Mouse (Mus musculus) layer of hippocampus, postnatal 25 days (tissue): ENCODE data around the gene Prss8. TPM values are rescaled to one million over a fixed set of nuclear protein-coding genes. Genes with fewer than 3 reads are reported as not detected.
"Not testable (repeated sequence)": the region's sequence is repeated elsewhere in the genome, so short reads cannot be mapped to it uniquely, and the experiment has no call there.

ENCODE experiments used
- DNase-seq, 2 experiments: peaks; one replicate each; pipeline ENCODE4 v3.0.0; 2022; ENCODE audit warnings: mixed read lengths in 2 of 2, low spot score in 1 of 2; ENCODE audit errors: extremely low spot score in 1 of 2
- total RNA-seq, 2 experiments: library from RNA; stranded (reverse); gene quantifications; 2 replicates each; pipeline ENCODE4 v1.2.3; 2021

Prss8 gene
- total RNA-seq = under 1 TPM; 0.35 to 0.52 TPM

DNA sequence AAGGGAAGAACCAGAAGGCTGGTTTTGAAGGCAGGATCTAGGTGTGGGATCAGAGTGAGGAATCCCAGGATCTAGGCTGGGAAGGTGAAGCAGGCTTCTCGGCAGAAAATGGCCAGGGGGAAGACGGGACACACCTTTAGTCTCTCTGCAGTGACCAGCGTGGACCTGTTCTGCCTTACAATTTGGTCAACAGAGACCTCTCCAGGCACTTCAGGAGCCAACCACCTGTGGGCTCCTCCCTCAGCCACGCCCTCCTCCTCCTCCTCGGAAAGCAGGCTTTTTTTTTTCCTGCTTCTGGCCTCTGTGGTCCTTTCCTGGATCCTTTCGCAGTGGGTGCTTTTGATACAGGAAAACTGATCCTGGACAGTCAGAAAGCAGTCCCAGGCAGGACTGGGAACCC, at the start of gene Prss8:
Prss8 (minus strand) TSS at position 182 of the 400 bp plus-strand sequence.
- DNase-seq = no peak

DNA sequence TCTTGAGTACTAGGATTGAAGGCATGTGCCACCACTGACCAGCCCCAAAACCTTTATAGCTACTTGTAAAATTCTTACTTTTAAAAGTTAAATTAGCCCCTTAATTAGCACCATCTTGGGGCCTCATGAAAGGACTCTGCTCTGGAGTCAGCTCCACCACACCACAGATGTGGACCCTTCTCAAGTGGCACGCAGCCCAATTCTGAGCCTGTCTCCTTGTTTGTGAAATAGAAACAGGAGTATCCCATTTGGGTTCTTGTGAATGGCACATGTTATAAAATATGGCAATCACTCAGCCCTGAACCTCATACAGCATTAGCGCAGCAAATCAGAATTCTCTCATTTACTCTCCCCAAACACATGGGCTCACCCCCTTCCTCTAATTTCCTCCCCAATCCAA, 49.0 kb upstream of the Prss8 start:
- no peak for DNase-seq

DNA sequence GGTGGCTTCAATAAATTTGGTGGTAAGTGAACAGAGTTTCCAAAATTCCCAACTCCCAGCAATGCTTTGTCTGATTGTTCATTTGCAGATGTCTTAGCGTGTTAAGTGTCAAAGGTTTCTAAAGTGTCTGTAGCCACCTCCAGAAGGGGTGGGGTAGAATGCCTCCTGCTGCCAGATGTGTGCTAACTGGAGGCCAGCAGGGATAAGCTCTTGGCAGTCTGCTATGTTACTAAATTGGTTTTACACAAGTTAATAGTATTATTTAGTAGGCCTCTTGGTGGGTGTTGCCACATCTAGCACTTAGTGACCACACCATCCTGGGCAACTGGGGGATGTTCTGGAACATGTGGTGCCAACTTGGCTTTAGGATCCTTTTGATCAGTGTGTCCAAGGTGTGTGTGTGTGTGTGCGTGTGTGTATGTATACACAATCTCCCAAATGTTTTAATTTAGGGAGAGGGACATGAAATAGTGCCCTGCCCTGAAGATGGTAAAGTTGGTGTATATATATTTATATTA, 44.6 kb upstream of the Prss8 start:
- no peak for DNase-seq

DNA sequence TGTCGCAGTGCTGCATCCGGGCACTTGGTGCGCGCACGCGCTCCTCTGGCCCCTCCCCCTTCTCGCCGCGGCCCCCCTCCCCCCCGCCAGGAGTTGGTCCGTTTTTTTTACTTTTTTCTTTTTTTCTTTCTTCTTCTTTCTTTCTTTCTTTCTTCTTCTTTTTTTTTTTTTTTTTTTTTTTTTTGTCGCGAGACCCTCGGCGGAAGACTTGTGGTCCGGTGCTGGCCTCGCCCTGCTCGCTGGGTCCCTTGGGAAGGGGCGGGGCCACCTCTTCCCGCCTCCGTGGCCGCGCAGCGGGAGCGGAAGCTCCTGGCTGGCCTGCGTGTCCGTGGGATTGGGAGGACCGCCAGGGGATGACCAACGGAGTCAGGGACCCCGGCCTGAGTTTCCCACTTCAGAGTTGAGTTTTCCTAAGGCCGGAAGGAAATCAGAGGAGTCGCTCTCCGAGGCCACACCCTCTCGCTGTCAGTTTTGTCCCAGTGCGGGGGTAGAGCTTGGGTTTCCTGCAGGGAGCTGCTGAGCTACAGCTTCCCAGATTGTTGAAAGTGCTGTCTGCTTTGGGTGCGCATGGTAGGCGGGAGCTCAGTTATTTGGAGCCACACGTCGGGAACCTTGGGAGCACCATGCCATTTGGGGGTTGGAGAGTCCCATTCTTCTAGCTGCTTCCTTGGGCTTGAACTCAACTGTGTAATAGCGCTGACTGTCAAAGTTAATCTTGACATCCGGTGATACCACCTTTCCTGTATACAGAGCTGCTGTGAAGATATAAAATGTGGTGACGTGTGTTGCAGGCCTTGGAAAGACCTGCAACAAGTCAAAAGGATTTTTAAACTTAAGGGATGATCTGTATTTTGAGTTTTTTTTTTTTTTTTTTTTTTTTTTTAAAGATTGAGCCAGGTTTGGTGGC, 38.3 kb upstream of the Prss8 start:
- DNase-seq = peak; percentile 52 to 59

DNA sequence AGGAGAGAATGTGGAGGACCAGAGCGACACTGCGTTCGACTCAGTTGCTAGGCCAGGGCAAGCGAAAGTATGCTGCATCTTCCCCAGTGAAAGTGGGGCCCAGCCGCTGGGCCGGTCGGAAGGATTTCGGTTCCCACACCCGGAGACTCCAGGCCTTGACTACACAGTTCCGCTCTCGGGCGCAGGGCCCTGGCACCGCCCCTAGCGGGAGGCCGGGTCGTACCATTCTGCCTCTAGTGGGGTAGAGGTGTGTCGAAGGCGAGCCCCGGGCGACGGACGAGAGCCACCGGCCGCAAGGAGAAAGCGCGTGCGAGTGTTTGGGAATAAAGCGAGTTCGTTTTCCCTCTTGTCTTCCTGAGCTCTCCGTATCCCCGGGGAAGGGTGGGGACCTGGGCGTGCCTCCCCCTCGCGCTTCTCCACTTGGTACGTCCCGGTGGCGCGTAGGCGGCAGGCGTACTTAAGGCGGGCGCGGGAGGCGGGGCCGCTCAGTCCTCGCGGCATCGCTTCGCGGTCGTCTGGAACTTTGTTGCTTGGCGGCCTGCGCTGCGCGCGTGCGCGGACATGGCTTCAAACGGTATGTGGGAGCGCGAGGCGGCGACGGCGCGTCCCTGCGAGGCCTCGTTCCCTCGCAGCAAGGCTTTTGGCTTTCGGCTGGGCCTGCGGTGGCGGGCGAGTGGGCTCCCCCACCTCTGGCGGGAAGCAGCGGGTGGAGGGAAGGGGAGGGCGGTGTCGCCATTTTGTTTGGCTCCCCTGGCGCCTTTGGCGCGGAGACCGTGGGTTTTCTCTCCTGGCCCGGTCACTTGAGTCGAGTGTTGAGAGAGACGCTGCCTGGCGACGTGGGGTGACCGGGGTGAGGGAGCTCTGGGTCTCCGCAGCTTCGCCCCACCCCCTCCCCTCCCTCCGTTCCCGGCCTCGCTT, 37.4 kb upstream of the Prss8 start, which contains the start of gene Fus:
Fus (plus strand) TSS at position 454 of the 918 bp plus-strand sequence.
- DNase-seq = peak; percentile 98 to 100

DNA sequence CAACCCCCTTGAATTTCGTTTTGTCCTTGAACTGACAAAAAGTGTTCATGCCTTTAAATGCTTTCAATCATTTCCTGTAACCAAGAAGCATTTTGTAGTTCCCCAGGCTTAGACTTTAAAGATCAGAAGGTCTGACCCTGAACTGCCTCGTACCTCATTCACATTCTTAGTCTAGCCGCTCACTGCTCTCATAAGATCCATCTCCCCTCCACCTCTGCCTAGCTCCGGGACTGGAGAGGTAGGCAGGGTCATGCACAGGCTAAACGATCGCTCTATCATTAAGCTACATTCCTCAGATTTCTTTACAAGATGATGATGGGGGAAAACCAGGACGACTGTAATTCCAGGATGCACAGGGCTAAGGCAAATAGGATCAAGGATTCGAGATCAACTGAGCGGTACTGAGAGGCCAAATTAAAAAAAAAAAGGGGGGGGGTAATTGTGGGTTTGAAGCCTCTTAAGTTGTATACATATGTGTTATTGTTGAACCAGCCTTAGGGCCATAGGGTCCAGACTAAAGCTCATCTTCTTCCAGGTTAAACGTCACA, 36.5 kb upstream of the Prss8 start:
- no peak for DNase-seq

DNA sequence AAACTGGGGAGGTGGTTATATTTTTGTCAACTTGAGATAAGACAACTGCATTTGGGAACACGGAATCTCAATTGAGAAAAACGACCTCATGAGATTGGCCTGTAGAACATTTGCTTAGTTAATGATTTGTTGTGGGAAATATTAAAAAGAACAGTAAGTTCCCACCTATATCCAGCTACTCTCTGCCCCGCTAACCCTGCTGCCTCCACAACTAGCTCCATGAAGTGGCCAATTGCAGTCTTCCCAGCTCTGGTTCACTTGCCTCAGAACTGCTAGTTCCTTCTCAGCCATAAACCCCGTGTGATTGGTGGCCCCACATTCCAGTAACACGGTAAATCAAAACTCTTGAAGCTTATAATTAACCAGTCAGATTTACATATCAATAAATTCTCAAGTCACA, 29.5 kb upstream of the Prss8 start:
- DNase-seq = no peak

DNA sequence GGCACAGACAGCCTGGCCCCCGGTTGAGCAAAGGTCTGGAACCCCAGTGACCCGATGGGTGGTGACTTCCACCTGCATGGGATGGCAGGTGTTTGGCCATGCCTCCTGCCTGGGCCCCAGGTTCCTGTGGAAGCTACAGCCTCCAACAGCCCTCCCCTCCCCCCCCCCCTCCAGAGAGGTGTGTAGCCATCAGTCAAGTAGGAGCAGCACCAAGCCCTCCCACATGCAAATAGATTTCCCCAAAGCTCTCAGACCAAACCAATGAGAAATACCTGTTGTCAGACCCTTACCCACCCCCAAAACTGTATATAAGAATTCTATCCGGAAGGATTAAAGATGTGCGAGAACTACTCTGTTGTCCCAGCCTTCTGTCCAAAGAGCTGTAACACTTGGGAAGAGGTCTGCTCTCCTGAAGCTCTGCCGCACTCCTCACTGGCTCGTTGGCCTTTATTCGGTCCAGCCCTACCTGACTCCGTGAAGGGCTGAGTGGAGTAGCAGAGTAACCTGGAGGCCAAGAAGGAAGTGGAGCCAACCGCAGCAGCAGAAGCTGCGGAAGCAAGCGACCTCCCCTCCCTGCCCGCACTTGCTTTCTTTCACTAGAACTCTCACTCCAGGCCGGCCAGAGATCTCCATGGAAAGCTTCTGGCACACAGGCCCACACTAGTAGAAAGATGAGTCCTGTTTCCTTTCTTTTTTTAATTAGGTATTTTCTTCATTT, 23.1 kb upstream of the Prss8 start:
- DNase-seq = no peak

DNA sequence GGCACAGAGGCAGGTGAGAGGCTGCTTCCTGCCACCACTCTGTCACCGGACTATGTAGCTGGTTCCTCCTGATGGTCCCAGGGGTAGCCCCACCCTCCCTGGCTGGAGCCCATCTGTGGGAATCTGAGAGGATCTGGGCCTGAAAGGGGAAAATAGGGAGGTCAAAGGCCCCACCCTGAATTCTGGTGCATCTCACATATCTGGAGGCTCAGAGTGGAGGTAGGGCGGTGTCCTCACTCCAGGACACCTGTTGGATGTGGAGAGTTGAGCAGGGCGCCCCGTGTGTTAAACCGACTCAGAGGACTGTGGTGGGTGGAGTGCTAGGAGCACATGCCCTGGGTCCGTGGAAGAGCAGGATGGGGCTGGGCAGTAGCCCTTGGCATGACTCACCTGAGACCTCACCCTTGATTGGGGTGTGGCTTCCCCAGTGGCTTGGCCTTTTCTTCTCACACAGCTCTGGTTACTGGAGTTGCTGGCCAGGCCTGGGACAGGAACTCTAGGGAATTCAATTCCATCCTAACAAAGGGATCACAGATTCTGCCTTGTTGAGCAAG, 16.6 kb upstream of the Prss8 start, which contains the start of gene Prss36:
Prss36 (minus strand) TSS at position 256 of the 554 bp plus-strand sequence.
- DNase-seq = no peak

DNA sequence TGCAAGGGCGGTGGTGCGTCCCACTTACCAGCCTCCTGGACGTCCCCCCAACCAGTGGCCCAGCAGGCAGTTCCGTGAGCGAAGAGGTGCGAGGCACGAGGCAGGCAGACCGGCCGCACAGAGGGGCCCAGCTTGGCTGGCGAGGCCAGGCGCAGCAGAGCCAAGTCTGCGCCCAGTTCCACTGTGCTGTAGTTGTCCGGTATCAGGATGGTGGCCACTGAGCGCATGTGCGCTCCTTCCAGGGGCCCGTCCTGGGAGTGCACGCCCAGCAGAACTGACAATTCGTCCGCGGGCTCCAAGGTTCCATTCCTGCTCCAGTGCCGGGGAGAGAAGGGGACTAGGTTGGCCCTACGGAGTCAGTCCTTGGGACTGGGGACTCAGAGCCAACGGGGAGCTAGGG, 14.7 kb upstream of the Prss8 start:
- no peak for DNase-seq

DNA sequence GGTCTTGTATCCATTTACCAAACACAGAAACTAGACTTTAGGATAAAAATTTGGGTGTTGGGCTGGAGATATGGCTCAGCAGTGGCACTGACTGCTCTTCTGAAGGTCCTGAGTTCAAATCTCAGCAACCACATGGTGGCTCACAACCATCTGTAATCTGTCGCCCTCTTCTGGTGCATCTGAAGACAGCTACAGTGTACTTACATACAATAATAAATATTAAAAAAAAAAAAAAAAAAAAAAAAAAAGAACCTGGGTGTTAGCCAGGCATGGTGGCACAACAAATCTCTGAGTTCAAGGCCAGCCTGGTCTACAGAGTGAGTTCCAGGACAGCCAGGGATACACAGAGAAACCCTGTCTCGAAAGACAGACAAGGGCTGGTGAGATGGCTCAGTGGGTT, 12.2 kb upstream of the Prss8 start:
- DNase-seq = not testable (repeated sequence)

DNA sequence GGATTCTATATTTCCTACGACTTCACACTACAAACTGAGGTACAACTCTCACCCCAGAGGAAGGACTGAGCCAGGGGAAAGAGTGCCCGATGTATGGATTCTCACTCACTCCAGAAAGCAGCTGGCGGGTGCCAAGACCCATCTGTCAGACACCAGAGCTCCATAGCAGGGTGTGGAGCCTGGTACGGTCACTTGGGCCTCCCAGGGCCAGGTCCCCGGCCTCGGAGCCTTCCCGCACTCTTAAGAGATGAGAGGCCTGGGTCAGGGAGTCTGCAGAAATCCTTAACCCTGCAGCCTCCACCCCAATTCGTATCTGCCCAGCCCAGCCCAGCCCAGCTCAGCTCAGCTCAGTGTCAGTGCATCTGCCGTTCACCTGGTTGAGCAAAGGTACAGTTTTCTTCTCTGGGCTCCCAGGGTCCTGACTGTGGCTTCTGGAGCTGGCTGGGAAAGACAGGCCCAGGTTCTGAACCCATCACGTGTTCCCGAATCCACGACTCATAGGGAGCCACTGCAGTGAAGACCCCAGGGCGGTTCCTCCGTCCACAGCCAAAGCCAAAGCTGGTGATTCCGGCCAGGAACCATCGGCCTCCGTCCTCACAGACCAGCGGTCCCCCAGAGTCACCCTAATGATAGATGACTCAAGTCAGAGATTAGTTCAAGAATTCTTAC, 6.4 kb upstream of the Prss8 start:
- DNase-seq = no peak

DNA sequence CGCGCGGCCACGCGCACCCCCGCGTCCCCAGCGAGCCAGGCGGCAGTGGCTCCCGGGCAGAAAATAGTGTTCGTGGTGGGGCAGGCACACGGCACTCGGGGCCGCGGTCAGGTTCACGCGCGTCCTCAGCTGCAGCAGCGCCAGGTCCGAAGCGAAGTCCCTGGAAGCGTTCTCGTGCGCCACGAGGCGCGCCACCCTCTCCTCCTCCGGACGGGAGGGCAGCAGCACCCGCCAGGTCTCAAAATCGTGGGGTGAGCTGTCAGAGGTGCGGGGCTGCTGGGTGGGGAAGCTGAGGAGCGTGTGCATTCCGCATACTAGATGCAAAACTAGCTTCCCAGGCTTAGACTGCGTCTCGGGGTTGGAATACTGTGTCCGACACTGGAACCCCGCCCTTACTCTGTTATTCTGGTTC, 5.8 kb upstream of the Prss8 start:
- DNase-seq = no peak

DNA sequence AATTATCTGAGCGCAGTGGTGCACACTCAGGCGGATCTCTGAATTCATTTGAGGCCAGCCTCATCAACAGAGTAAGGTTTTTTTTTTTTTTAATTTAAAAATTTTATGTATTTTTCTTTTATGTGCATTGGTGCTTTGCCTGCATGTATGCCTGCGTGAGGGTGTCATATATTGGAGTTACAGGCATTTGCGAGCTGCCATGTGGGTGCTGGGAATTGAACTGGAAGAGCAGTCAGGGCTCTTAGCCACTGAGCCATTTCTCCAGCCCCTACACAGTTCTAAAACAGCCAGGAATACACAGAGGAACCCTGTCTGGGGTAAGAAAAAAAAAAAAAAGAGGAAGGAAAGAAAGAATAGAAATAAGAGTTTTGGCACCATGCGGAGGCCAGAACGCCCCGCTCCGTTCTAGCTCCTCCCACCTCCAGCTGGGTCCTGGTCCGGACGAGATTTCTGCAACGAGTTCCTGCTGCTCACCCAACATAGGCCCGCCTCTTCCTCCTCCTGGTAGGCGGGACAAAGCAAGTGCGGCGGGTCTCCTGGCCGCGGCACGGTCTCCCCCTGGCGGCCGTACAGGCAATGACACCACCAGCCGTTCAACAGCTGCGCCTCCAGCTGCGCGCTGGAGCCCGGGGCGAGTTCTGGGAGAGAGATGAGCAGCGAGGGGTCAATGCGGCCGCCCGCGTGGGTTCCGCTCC, 5.3 kb upstream of the Prss8 start:
- peak; percentile 94 to 97 for DNase-seq

DNA sequence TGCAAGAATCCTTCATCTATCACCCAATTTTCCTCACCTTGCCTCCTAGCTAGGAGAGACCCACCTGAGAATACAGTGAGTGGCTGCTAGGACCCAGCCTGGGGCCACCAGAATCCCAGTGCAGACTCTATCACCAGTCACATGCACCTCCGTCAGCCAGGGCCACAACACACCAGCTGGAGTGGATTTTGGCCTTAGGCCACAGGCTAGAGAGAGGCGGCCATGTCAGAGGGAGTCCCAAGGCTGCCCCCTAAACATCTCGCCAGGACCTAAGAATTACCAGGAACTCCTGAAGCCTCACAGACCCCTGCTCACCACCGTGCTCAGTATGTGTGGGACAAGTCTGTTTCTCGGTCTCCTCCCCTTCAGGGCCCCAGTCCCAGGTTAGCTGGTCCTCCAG, 4.2 kb upstream of the Prss8 start:
- no peak for DNase-seq

DNA sequence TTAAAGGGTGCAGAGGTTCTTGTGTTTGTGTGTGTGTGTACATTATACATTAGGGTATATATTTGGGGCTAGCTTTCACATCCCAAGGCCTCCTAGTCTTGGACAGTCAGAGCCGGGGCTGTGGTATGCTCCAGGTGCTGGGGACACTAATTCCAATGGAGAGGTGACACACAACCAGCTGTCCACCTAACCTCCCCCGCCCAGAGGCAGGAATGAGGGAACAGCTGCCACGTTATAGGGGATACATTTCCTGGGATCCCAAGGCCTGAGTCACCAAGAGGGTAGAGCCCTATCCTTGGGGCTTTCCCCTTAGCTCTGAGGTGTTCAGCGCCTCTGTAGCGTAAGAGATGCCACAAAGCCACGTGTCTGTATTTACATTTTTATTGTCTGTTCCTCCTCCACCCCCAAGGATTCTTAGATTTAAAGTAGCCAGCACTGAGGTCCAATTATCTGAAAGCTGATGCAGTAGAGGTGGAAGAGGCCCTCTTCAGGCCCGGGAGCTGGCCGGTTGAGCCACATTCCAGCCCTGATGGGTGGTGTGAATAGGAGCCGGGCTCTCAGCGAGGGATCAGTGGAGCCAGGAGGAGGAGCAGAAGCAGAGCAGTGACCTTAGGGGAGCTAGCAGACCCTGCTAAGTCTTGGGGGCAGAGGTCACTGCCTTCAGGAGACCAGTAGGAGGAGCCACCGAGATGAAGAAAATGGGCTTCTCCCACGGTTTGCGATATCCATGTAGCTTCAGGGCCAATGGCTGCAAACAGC, 2.5 kb upstream of the Prss8 start:
- DNase-seq = no peak

DNA sequence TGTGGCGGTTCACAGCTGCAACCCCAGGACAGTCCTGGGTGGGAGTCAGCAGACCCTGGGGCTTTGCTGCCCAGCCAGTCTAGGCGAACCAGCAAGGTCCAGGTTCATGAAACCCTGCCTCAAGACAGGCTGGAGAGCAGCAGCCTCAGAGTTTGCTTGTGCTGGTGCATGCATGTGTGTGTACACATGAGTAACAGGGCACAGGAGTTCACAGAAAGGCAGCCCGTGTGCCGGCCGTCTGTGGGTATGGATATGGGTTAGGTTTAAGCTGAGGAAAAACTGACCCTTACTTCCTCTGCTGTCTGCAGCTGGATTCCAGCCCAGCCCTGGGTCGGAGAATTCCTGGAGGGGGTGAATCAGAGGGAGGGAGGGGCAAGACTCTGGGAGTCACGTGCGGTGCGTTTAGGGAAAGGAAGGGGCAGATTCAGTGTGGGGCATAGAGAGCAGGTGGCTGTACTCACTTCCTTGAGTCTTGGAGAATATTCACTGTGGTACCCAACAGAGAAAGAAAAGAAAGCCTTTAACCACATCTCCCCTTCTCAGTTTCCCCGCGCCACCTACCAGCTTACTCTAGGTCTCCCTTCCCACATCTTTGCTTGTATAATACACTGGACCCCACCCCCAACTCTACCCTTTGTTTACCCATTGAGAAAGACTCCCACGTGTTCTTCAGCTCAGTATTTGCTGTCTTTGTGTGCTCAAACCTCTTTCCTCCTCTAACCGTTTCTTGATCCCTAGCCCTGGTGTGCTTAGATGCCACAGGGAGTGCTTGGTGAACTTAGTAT, 1.6 kb upstream of the Prss8 start:
- no peak for DNase-seq
